Mouse (Mus musculus): ENCODE data around the gene Rai1. TPM values are rescaled to one million over a fixed set of nuclear protein-coding genes. Genes with fewer than 3 reads are reported as not detected.

The Rai1 gene
- total RNA-seq, 2 experiments from 2014 or later: 1.5 to 6.3 TPM

DNA sequence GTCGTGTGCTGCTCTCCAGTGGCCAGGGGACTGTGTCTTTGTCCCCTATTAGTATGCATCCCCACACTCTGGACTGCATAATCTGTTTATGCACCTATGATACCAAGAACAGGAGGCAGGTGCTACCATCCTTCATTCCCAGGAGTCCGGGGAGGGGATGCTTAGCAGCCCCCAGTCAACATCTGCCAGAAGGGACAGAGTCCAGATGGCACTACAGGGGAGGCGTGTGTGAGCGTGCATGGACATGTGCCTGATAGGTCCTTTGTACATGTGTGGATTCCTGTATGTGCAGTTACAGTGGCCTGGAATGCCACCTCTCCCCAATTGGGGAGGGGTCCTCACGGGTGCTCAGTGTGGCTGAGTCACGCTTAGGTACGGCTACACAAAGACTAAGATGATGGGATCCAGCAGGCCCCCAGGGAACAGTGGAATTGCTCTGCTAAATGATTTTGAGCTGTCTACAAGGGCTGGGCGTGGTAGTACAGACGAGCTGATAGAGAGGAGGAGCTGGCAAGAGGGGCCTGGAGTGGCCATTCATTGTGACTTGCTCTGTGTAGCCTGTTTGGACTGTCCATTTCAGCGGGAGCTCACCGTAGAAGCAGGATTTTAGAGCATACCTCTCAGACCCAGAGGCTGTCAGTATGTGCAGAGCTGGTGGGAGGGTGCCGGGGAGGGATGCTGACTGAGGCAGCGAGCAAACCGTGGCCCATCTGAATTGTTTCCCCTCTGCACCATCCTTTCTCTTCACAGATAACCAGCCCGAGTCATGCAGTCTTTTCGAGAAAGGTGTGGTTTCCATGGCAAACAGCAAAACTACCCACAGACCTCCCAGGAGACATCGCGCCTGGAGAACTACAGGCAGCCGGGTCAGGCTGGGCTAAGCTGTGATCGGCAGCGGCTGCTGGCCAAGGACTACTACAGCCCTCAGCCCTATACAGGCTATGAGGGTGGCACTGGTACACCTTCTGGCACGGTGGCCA, 79.8 kb downstream of the Rai1 start:
- no peak for ATAC-seq (replicated peaks; ENCODE audit: low FRiP score, poor library complexity, severe bottlenecking)

DNA sequence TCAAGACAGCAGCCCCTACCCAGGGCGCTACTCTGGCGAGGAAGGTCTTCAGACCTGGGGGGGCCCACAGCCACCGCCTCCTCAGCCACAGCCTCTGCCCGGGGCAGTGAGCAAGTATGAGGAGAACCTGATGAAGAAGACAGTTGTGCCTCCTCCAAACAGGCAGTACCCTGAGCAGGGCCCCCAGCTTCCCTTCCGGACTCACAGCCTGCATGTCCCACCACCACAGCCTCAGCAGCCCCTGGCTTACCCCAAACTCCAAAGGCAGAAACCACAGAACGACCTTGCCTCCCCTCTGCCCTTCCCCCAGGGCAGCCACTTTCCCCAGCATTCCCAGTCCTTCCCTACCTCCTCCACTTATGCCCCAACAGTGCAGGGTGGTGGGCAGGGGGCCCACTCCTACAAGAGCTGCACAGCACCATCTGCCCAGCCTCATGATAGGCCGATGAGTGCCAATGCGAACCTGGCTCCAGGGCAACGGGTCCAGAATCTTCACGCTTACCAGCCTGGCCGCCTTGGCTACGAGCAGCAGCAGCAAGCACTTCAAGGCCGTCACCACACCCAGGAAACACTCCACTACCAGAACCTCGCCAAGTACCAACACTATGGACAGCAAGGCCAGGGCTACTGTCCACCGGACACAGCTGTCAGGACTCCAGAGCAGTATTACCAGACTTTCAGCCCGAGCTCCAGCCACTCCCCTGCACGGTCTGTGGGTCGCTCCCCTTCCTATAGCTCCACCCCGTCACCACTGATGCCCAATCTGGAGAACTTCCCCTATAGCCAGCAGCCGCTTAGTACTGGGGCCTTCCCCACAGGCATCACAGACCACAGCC, 80.8 kb downstream of the Rai1 start:
- no peak for ATAC-seq (replicated peaks; ENCODE audit: low FRiP score, poor library complexity, severe bottlenecking)

DNA sequence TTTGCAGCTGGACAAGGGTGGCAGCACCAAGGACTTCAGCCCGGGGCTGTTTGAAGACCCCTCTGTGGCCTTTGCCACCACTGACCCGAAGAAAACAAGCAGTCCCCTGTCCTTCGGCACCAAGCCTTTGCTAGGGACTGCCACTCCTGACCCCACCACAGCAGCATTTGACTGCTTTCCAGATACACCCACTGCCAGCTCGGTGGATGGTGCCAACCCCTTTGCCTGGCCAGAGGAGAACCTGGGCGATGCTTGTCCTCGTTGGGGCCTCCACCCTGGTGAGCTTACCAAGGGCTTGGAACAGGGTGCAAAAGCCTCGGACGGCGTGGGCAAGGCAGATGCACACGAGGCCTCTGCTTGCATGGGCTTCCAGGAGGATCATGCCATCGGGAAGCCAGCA, 82.3 kb downstream of the Rai1 start:
- no peak for ATAC-seq (replicated peaks; ENCODE audit: low FRiP score, poor library complexity, severe bottlenecking)

DNA sequence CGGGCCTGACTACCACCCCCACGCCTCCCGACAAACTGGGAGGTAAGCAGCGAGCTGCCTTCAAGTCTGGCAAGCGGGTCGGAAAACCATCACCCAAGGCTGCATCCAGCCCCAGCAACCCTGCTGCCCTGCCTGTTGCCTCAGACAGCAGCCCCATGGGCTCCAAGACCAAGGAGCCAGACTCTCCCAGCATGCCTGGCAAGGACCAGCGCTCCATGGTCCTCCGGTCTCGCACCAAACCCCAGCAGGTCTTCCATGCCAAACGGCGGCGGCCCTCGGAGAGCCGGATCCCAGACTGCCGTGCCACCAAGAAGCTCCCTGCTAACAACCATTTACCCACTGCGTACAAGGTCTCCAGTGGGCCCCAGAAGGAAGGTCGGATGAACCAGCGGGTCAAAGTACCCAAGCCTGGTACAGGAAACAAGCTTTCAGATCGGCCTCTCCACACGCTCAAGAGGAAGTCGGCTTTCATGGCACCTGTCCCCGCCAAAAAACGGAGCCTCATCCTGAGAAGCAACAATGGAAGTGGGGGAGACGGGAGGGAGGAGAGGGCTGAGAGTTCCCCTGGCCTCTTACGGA, 83.6 kb downstream of the Rai1 start:
- no peak for ATAC-seq (replicated peaks; ENCODE audit: low FRiP score, poor library complexity, severe bottlenecking)

GRCm38 (mm10) chr11:60189501-60190040, 84.8 kb downstream of the Rai1 start:
- no peak for ATAC-seq (replicated peaks; ENCODE audit: low FRiP score, poor library complexity, severe bottlenecking)

- no peak for ATAC-seq (replicated peaks; ENCODE audit: low FRiP score, poor library complexity, severe bottlenecking)
These were observed 85.3 kb downstream of the Rai1 start for GRCm38 (mm10) chr11:60190055-60190641.

GRCm38 (mm10) chr11:60192534-60192933, 87.7 kb downstream of the Rai1 start:
- no peak for ATAC-seq (replicated peaks; ENCODE audit: low FRiP score, poor library complexity, severe bottlenecking)

DNA sequence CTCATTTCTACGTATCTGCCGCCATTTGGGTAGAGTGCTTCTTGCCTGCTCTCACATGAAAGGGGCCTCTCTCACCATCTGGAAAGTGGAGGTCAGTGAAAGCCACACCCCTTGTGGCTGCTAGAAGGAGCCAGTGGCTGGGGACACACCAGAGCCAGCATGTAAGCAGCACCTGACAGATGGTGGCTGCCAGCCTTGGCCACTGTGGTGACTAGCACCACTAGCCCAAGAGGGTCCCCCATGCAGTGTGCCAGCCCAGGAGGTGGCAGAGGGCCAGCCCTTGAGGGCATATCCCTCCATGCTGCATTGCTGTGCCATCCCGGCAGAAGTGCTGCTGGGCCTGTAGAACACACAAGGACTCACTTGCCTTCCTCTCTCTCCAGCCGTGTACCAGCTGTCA, 88.7 kb downstream of the Rai1 start:
- no peak for ATAC-seq (replicated peaks; ENCODE audit: low FRiP score, poor library complexity, severe bottlenecking)

GRCm38 (mm10) chr11:60195108-60195507, 90.3 kb downstream of the Rai1 start:
- ATAC-seq (replicated peaks; ENCODE audit: low FRiP score, poor library complexity, severe bottlenecking): no peak

GRCm38 (mm10) chr11:60196344-60196743, 91.5 kb downstream of the Rai1 start:
- ATAC-seq (replicated peaks; ENCODE audit: low FRiP score, poor library complexity, severe bottlenecking): no peak

GRCm38 (mm10) chr11:60197998-60198619, 93.3 kb downstream of the Rai1 start:
- ATAC-seq (replicated peaks; ENCODE audit: low FRiP score, poor library complexity, severe bottlenecking): no peak

- no peak for ATAC-seq (replicated peaks; ENCODE audit: low FRiP score, poor library complexity, severe bottlenecking)
These were observed 93.8 kb downstream of the Rai1 start for GRCm38 (mm10) chr11:60198651-60199050.

- peak; percentile 75 for ATAC-seq (replicated peaks; ENCODE audit: low FRiP score, poor library complexity, severe bottlenecking)
These were observed 94.9 kb downstream of the Rai1 start for GRCm38 (mm10) chr11:60199702-60200184.

DNA sequence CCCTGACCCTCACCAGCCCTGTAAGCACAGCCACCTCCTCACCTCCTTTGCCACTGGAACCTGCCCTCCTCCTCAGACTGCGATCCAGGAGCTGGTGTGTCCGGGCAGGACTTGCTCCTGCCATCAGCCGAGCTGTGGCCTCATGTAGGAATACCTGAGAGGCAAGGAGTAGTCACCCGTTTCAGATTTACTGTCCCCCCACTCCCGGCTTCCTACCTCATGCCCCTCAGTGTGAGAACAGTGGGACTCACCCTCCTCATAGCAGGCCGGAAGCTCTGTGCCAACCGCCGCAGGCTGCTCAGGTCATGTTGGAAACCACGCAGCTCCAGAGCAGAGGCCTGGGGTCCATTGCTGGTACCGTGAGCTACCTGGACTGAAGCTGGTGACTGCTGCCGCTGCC, 95.6 kb downstream of the Rai1 start:
- ATAC-seq (replicated peaks; ENCODE audit: low FRiP score, poor library complexity, severe bottlenecking): no peak

DNA sequence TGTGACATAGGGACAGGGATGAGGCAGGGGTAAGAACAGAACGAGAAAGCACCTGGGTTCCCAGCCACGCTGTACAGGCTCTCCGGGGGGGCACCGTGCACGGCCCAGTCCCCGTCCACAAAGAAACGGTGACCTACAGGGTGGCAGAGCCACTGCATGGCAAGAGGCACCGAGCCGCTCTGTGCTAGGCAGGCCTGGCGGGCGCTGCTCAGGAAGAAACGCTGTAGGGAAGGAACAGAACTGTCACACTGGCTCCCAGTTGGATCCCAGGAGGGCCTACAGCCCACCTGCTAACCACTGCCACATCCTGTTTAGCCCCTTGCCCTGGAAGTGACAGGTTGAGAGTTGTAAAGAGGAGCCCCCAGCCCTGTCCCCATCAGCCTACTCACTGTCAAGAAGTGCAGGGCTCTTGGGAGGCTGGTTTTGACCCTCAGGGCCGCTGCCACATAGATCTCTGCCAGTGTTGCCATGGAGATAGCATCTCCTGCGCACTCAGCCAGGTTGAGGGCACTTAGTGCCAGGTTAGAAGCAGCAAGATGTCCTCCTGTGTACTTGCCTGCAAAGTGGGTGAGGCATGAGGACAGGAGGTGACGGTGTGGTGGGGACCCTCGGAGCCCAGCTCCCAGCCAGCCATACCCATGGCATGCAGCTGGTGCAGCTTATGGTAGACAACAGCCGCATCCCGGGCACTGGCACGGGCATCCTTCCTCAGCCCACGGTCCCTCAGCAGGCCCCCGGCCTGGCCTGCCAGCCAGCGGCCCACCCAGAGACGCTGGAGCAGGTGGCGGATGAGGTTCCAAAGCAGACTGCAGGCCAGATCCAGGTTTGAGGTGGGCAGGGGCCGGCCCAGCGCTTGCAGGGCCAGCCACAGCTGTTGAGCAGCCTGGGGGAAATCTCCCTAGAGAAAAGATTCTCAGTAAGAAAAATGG, 98.2 kb downstream of the Rai1 start:
- ATAC-seq (replicated peaks; ENCODE audit: low FRiP score, poor library complexity, severe bottlenecking): no peak

DNA sequence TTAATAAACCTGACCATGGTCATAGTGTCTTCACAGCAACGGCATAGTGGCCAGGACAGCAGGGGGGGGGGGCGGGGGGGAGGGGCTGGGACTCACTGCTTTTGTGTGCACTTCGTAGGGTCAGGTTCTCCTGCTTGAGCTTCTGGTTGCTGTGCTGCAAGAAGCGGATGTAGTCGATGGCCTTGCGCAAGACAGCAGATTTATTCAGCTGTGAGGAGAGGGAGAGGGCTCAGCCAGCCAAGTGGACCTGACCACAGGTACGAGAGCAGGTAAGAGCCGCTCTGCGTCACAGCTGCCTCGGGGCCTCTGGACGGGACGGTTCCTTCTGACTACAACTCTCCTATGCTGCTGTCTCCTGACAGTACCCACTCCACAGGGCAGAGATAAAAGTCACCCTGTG, 100.2 kb downstream of the Rai1 start:
- ATAC-seq (replicated peaks; ENCODE audit: low FRiP score, poor library complexity, severe bottlenecking): no peak

- ATAC-seq (replicated peaks; ENCODE audit: low FRiP score, poor library complexity, severe bottlenecking): no peak
These were observed 101.4 kb downstream of the Rai1 start for GRCm38 (mm10) chr11:60206207-60206606.

- ATAC-seq (replicated peaks; ENCODE audit: low FRiP score, poor library complexity, severe bottlenecking): no peak
These were observed 103.4 kb downstream of the Rai1 start for GRCm38 (mm10) chr11:60208201-60208600.
